Mouse (Mus musculus) cerebellum, adult 11-12 months (tissue): Measurements from ENCODE around the gene Tsen2.

Experiments
- DNase-seq: peaks from one replicate; pipeline ENCODE4 v3.0.0; 2022

The Tsen2 gene

DNA sequence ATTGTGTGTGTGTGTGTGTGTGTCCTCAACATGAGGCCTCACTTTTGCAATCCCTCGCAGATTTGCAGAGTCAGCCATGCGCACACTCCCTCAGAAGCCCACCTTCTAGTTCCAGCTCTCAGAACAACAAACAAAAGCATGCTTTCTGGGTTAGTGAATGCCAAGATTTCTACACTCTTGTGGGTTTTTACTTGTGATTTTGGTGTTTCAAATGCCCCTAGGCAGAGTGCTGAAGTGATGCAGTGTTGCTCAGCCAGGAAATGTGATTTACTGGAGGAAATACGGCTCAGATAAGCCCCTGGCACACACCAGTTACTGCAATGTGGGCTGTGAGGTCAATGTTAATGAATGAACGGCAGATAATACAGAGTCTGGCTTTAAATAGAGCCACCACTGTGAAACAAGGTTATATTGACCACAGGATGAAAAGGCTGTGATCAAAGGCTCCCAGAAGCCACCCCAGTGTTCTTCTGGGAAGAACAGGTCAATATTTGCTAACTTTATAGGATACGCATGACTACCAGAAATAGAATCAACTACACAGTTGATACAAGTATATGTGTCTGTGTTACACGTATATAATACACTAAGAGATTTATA lies 2.7 kb upstream of the Tsen2 start:
- no peak for DNase-seq

DNA sequence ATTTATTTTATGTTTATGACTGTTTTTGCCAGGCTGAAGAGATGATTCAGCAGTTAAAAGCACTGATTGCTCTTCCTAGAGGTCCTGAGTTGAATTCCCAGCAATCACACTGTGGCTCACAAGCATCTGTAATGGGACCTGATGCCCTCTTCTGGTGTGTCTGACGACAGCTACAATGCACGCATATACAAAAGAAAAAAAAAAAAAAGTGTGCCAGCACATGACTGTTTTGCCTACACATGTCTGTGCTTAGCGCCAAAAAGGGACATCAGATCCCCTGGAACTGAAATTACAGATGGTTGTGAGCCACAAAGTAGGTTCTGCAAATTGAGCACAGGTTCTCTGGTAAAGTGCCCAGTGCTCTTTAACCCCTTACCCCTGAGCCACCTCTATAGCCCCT lies 2.1 kb upstream of the Tsen2 start:
- DNase-seq: no peak

DNA sequence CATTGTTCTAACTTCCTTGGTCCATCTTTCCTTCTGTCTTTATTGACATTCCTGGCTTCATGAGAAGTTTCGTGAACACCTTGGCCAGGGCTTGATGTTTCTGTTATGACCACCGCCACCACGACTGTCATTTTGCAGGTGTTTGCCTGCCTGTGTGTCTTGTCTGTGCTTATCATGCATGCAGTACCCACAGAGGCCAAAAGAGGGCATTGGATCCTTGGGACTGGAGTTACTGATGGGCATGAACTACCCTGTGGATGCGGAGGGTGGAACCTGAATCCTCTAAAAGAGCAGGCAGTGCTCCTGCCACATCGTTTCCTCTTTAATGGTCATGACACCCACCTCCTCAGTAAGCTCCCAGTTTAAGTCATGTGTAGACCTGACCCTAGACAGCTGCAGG lies 1.8 kb downstream of the Tsen2 start:
- DNase-seq: peak; percentile 45

DNA sequence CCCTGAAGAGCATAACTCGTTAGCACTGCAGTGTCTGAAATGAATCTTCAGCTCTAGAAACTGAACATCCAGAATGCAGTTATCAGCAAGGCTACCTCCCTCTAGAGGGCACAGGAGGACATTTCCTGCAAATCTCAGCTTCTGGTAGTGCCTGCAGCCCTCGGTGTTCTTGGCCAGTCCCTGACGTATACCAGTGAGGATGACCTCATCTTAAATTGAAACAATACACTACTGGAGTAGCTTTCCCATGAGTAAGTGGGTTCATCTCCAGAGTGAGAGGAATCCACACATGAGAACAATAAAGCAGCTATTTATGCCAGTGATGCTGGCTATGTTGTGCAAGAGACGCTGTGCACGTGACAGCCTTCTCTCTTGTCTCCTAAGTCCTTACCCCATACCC lies 11.0 kb downstream of the Tsen2 start:
- DNase-seq: no peak

DNA sequence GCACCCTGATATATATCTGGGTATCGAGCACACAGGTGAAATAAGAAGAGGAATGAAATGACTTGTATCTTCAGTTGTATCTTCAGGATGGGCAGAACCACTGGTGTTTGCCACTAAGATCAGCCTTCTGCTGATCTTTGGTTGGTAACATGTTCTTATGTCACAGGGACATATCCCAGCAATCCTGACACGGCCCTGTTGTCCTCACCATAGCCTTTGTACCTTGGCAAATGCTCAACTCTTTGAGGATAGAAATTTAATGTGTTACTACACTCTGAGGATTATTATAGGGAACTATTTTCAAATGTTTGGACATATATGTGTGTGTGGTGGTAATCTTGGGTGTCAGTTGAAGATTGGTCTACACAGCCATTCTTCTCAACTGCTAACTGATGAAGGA lies 13.7 kb downstream of the Tsen2 start:
- DNase-seq: no peak

DNA sequence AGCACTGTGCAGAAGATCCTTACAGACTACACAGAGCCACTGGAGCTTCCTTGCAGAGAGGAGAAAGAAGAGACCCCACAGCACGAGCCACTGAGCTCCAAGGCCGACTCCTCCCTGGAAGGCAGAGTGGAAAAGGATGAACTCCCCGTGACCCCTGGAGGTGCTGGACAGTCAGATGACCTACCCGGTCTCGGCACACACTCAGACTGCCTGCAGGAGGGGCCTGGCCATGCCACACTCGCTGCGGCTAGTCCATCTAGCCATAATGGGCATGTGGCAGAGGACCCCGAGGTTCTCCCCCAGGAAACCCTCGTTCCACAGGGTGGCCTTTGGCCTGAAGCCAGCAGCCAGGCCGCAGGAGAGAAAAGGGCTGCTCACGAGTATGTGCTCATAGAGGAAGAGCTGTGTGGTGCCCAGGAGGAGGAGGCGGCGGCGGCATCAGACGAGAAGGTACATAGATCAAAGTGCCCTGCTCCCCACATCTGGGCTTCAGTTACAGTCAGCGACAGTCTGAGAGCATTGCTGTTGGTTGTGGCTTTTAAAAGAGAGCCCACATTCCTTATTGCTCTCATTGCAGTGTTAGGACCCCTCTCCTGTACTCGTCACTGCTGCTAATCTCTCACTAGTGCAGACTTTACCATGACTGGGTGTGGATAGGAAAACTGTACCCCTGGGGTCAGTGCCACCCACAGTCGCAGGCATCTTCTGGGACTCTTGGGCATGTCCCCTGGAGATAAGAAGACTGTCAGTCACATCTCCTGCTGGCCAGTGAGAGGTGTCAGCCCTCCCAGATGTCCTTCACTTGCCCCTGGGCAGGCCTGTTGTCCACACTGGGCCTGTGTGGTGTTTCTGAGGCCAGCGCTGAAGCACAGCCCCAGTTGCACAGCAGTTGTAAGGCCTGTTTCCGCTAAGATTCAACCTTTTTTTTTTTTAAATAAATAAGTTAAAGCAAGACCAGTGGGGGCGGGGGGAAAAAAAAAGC lies 15.5 kb downstream of the Tsen2 start:
- DNase-seq: no peak

DNA sequence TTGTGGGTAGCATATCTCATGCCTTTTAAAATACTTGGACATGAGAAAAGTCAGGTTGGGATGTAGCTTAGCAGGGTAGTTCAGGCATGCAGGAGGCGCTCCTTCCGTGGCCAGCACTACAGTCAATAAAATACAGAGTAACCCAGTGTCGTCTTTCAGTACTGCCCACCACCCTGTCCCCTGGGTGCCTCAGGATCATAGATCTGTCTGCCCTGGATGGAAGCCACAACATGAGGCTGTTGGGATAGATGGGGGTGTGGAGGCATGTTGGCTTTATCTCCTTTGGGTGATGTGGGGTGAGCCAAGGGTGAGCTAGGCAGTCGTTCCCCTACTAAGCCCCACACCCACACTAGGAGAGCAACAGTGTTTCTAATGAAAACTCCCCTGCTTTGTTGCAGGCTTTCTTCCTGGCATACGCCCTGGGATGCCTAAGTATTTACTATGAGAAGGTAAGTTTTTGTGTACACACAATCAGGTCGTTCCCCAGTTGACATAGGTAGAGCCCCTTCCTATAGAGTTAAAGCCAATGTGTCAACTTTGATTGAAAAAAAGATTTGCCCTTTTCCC lies 21.1 kb downstream of the Tsen2 start:
- DNase-seq: no peak

DNA sequence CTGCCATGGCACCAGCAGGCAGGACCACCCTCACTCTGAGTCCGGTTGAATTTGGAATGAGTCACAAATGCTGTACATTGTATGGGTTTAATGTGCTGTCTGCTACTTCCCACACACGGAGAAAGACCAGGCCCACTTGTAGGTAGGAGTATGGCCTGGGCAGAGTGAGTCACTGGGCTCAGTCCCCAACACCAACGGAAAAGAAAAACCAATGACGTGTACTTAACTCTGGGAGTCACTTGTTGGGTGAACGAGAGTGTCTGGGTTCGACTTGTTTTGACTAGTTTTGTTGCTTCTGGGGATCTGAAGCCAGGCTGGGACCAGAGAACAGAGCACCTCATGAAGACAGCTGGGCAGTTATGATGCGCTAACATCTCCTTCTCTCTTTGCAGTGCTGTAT lies 29.7 kb downstream of the Tsen2 start:
- DNase-seq: no peak

DNA sequence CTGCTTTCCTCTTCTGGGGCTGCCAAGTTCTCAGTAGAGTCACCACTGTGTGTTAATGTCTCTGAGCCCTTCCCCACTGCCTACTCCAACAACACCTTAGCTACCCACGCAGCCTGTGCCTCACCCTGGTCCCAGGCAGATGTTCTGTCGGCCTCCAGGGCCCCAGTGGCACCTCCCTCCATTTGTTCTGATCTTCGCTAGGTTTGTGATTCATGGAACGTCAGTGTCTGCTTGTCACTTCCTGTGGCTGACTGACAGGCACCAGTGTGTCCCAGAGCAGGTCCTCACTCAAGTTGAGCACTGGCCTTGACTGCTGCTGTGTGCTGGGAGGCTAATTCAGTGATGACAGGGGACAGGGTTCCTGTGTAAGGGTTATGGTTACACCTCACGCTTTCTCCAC lies 32.9 kb downstream of the Tsen2 start:
- DNase-seq: no peak

DNA sequence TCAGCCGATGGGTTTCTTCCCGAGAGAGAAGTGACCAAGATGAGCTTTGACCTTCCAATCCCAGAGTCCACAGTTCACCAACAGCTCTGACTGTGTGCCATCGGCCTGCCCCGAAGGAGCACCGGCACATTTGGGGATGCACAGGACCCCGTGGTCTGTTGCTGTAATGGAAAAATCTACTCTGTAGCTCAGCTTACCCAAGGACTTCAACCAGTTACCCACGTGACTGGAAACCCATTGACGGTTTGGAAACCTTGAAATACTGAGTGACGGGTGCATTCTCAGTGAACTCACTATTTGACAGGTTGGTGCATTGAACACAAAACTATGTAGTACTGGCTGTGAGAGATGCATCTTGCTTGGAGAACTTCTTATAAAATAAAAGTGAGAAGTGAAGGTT lies 33.5 kb downstream of the Tsen2 start:
- DNase-seq: no peak

DNA sequence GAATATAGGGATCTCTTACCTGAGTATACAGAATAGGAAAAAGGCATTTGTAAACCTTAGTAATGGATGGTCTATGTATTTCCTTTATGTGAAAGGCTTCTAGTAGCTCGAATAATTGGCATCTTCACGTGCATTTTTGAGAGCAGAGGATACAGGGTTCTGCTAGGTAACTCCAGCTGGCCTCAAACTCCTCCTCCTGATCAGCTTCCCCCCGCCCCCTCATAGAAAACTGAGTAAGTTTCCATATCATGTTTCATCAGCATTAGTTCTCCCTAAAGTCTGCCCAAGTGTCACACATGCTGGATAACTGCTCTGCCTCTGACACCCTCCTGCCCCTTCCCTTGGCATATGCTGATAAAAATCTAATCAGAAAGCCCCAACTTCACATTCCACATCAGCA lies 36.3 kb downstream of the Tsen2 start:
- no peak for DNase-seq

DNA sequence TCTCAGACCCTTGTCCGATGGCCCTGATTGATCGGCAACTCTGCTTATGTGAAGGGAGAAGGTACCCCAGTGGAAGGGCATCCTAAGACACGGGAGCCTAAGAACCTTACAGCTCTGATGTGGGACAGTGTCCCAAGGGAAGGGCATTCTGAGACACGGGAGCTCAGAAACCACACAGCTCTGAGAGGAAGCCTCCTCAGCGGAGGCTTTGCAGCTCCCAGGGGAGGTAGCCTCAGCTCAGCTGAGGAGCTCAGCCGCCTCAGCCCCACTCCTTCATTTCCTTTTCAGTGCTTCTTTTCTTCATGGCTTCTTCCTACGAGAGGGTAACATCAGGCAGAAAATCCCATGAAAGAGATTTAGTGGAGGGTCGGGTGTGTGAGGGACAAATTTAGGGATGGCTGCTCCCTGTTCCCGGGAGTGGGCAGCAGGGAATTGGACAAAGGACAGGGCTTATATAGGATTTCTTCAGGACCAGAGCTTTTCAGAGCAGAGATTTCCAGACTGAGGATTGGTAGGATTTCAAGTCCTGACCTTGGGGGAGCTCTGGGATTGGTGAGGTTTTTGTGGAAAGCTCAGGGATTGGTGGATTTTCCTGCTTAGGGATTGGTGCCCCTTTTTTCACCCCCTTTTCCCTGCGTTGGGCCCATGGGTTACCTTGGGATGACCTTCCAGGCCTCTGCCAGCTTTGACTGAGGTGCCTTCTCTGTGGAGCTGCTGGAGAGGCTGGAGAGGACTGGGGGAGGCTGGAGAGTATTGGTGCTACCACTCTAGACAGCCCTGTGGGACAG lies 38.1 kb downstream of the Tsen2 start:
- no peak for DNase-seq

DNA sequence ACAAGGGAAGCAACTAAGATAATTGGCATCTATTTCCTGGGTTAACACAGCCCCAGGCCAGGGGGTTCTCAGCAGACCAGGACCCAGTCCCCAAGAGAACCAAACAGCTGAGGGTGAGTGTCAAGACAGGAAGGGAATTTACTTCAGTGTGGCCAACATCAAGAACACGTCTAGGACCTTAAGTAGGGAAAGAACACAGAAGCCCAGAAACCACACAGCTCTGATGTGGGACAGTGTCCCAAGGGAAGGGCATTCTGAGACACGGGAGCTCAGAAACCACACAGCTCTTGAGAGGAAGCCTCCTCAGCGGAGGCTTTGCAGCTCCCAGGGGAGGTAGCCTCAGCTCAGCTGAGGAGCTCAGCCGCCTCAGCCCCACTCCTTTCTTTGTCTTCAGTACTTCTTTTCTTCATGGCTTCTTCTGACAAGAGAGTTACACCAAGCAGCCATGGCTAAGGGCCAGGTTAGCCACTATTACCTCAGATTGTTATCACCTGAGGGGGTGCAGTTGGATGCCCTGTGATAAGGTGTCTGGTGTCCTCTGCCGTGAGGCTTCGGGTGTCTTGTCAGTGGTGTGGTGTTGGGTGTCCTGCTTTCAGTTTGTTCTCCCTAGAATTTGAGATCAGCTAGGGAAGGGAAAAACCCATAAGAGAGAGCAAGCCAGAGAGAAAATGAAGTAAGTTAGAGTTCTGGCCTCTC lies 39.1 kb downstream of the Tsen2 start:
- DNase-seq: no peak

DNA sequence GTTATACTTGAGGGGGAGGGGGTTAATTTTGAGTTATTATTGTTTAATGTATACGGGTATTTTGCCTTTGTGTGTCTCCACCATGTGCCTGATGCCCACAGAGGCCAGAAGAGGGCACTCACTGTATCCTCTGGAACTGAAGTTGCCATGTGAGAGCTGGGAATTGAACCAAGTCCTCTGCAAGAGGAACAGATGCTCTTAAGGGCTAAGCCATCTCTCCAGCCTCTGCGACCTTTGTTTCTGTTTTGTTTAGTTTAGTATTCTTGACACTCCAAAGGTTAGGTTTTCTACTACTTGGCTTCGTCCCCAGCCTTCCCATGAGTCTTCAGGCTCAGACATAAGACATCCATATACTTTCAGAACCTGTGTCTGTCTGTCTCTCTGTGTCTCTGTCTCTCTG lies 39.7 kb downstream of the Tsen2 start:
- no peak for DNase-seq

DNA sequence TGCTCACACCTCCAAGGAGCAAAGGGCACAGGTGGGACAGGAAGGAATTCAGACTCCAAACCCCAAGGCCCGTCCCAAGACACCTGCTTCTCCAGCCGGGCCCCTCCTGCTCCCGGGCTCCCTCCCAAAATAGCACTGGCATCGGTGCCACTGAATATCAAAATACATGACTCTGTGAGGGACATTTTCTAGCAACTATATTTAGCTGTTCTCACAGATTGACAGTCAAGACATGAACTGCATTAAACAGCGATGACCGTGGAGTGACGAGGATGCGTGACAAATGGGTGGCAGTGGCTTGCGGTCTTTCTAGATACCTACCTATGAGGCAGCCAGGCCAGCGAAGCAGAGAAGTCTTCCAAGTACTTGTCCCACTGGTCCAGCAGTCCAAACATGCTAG lies 41.9 kb downstream of the Tsen2 start:
- no peak for DNase-seq

DNA sequence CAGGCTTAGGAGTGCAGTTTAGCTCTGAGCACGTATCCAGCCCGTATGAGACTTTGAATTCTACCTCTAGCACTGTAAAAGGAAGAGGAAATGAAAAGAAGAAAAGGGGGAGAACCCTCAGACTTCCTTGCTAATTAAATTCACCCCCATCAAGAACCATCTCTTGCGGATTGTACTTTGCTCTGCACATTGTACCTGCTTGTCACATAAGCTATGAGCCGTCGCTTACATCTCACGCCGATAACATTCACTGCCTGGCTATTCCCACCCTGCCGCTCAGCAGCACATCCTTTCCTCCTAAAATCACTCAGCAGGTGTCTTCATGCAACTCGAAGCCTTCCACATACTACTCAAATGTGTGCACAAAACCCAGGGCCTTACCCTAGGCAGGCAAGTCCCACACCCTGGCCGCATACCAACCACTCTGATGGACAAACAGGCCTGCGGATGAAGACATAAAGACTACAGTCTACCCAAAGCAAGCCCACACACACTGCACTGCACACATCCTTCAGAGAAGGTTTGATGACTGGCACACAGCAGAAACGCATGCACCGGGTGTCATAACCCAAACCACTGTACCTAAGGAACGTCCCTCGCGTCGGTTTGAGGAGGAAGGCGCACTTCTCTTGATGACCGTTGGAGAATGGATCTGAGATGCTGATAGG lies 47.4 kb downstream of the Tsen2 start:
- DNase-seq: no peak

DNA sequence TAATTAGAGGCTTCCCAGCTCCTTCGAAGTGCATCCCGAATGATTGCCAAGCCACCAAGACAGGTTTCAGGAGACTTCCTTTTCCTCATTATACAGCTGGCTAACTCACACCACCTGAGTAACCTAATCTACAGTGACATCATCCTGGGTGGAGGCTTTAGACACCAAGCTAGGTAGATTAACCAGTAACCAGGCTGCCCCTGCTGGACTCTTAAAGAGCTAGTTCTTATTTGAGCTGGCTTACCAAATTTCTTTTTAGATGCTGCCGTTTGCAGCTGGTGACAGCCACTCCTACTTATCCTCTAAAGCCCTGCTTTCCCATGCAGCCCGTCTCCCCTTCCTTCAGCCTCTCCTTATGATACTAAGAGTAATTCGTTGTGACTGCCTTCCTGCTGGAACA lies 48.0 kb downstream of the Tsen2 start, which contains the start of gene Mkrn2os:
Gene Mkrn2os (minus strand): TSS at position 119 of the 400 bp plus-strand sequence.
- no peak for DNase-seq

DNA sequence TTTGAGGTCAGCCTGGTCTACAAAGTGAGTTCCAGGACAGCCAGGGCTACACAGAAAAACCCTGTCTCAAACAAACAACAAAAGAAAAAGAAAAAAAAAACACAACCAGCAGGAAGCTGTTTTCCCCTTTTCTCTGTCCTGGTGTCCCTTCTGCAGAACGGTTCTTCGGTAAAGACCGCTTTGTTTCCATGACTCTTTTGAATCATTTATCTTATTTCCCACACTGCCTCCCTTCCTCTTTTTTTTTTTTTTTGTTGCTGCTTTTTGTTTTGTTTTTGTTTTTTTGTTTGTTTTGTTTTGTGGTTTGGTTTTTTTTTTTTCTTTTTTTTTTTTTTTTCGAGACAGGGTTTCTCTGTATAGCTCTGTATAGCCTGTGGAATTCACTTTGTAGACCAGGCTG lies 48.8 kb downstream of the Tsen2 start:
- no peak for DNase-seq

DNA sequence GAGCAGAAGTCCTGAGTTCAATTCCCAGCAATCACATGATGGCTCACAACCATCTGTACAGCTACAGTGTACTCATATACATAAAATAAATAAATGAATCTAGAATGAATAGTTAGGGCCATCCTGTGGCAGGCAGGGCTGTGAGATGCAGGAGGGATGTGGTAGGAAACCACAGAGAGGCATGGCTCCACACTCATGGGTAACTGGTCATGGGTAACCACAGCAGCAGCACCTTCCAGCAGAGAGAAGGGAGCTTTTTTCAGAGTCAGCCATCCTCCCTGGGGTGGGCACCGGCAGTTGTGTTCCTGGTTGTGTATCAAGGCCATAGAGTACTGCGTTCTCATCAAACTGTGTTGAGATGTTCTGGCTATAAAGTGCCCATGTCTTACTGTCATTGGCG lies 50.0 kb downstream of the Tsen2 start:
- DNase-seq: no peak

DNA sequence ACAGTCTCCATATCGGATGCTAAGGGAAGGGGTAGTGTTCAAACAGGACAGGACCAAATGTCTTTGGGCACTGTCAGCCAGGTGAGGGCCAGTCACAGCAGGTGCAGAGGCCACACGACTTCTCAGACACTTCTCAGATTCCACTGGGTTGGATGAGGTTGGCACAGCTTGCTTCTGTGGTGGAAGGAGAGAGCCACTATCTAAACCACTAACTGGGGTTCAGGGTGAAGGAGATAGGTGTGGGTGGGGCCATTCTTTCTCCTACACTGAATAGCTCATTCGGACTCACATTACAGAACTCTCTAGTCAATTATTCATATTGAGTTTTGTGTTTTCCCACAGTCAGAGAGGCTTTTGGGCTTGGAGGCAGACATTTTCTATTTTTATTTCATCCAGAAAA lies 51.2 kb downstream of the Tsen2 start:
- no peak for DNase-seq

DNA sequence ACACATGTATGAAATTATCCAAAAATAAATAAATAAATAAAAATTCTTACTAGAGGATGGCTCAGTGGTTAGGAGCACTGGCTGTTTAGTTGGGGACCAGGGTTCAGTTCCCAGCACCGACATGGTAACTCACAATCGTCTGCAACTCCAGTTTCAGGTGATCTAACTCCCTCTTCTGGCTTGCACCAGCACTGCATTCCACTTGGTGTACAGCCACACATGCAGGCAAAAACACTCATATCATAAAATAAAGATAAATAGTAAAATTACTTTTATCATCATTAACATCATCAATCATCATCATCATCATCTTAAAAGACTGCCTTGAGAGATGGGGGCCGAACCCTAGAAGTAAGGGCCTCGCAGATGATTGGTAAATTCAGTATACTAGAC lies 56.9 kb downstream of the Tsen2 start:
- peak; percentile 52 for DNase-seq
